Mouse (Mus musculus): ENCODE data around the gene Slc6a16. TPM values are rescaled to one million over a fixed set of nuclear protein-coding genes. Genes with fewer than 3 reads are reported as not detected.

The Slc6a16 gene
- polyA plus RNA-seq, 1 experiment from 2014 or later, result not detected

- TF ChIP-seq EP300 (IDR thresholded peaks at IDR 0.05) (no peak), CTCF (IDR thresholded peaks at IDR 0.05) (no peak)
- DNase-seq (ENCODE audit: low spot score) (no peak), ATAC-seq (no peak)
- Histone ChIP-seq H3K27ac (ENCODE audit: low read length) (no peak overlapping the region), H3K36me3 (ENCODE audit: insufficient read depth, low read length) (no peaks in the 10 kb centered on the region), H3K27me3 (replicated peaks; ENCODE audit: insufficient read depth, low read length) (no peaks in the 10 kb centered on the region), H3K4me3 (ENCODE audit: low read depth, low read length) (no peak overlapping the region), H3K9me3 (ENCODE audit: low read length) (no peaks in the 10 kb centered on the region), H3K4me1 (ENCODE audit: insufficient read depth, low read depth, low read length) (no peaks in the 10 kb centered on the region), H3K9ac (replicated peaks; ENCODE audit: low read depth) (no peak overlapping the region), H3K4me2 (replicated peaks; ENCODE audit: low read depth, low read length) (no peak overlapping the region)
- WGBS, result 65% methylated on average over 10 of the region's 10 CpGs
These were observed 32.0 kb downstream of the Slc6a16 start for GRCm38 (mm10) chr7:45272786-45273412.

- 87% methylated on average over 8 of the region's 8 CpGs for WGBS
These were observed 32.8 kb downstream of the Slc6a16 start for GRCm38 (mm10) chr7:45273672-45274071.

DNA sequence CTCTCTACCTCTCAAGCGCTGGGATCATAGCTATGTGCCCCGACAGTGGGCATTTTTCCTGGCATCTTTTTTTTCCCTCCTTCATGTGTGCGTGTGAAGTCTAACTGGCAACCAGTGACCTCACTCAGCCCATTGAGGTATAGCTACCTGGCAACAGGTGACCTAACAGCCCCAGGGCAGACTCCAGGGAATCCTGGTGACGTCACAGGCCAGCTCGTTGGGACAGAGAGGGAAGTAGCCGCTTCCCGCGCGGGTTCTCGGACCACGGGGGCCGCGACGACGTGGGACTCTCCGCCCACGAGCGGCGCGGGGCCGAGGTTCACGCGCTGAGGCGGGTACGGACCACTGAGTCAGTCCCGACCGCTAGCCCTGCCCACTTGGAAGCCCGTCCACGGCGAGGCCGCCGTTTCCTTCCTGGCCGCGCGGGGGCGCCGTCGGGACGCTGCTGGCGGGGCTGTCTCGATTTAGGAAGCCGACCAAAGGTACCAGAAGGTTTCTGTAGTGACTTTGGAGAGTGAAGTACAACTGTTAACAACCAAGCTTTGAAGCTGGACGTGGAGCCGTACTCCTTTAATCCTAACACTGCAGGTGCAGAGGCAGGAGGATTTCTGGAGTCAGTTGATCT, 36.4 kb downstream of the Slc6a16 start, which contains the start of gene Slc6a21:
TSS of gene Slc6a21 (plus strand) at position 378 of the 625 bp plus-strand sequence.
- H3K27me3 ChIP-seq (replicated peaks; ENCODE audit: insufficient read depth, low read length), result no peaks in the 10 kb centered on the region
- H3K4me2 ChIP-seq (replicated peaks; ENCODE audit: low read depth, low read length), result peak within 1 kb of the TSS; percentile 81
- no peak within 1 kb of the TSS for H3K27ac ChIP-seq (ENCODE audit: low read length)
- ATAC-seq (peak; percentile 91), DNase-seq (ENCODE audit: low spot score) (peak; percentile 84)
- peak within 1 kb of the TSS; percentile 47 for H3K4me3 ChIP-seq (ENCODE audit: low read depth, low read length)
- TF ChIP-seq EP300 (IDR thresholded peaks at IDR 0.05) (no peak), CTCF (IDR thresholded peaks at IDR 0.05) (peak; percentile 93)
- H3K4me1 ChIP-seq (ENCODE audit: insufficient read depth, low read depth, low read length), result no peaks in the 10 kb centered on the region
- H3K9me3 ChIP-seq (ENCODE audit: low read length), result no peaks in the 10 kb centered on the region
- WGBS, result 6% methylated on average over 44 of the region's 44 CpGs
- H3K36me3 ChIP-seq (ENCODE audit: insufficient read depth, low read length), result no peaks in the 10 kb centered on the region
- H3K9ac ChIP-seq (replicated peaks; ENCODE audit: low read depth), result no peak within 1 kb of the TSS

More at GRCm38 (mm10) chr7:45273672-45274071, 32.8 kb downstream of the Slc6a16 start:
- no peaks in the 10 kb centered on the region for H3K4me1 ChIP-seq (ENCODE audit: insufficient read depth, low read depth, low read length)
- no peaks in the 10 kb centered on the region for H3K9me3 ChIP-seq (ENCODE audit: low read length)
- no peak for DNase-seq (ENCODE audit: low spot score)
- H3K27me3 ChIP-seq (replicated peaks; ENCODE audit: insufficient read depth, low read length), result no peaks in the 10 kb centered on the region
- ATAC-seq, result no peak
- no peak overlapping the region for H3K27ac ChIP-seq (ENCODE audit: low read length)
- H3K9ac ChIP-seq (replicated peaks; ENCODE audit: low read depth), result no peak overlapping the region
- no peak overlapping the region for H3K4me3 ChIP-seq (ENCODE audit: low read depth, low read length)
- H3K4me2 ChIP-seq (replicated peaks; ENCODE audit: low read depth, low read length), result no peak overlapping the region
- TF ChIP-seq EP300 (IDR thresholded peaks at IDR 0.05) (no peak), CTCF (IDR thresholded peaks at IDR 0.05) (no peak)
- no peaks in the 10 kb centered on the region for H3K36me3 ChIP-seq (ENCODE audit: insufficient read depth, low read length)

DNA sequence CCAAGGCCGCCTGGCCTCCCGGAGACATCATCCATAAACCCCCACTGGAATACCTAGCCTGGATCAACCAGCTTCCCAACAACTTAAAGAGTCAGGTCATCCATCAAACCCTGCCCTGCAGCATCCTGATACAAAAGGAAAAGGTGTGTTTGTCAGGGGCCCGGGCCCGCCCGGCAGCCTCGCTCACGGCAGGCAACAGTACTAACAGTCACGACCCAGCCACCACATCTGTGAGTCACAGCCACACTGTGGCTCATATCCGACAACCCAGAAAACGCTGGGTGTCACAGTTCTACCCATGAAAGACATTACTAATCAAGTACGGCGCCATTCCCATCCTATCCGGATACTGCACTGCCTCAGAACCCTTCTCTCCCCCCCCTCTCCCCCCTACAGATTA, 45.6 kb downstream of the Slc6a16 start:
- Histone ChIP-seq H3K9ac (replicated peaks; ENCODE audit: low read depth) (no peak overlapping the region), H3K27ac (ENCODE audit: low read length) (no peak overlapping the region), H3K4me2 (replicated peaks; ENCODE audit: low read depth, low read length) (no peak overlapping the region), H3K9me3 (ENCODE audit: low read length) (no peaks in the 10 kb centered on the region), H3K36me3 (ENCODE audit: insufficient read depth, low read length) (no peaks in the 10 kb centered on the region), H3K4me1 (ENCODE audit: insufficient read depth, low read depth, low read length) (no peaks in the 10 kb centered on the region), H3K4me3 (ENCODE audit: low read depth, low read length) (no peak overlapping the region), H3K27me3 (replicated peaks; ENCODE audit: insufficient read depth, low read length) (no peaks in the 10 kb centered on the region)
- TF ChIP-seq EP300 (IDR thresholded peaks at IDR 0.05), result no peak
- no peak for TF ChIP-seq CTCF (IDR thresholded peaks at IDR 0.05)
- 57% methylated on average over 13 of the region's 13 CpGs for WGBS
- ATAC-seq (no peak), DNase-seq (ENCODE audit: low spot score) (no peak)

DNA sequence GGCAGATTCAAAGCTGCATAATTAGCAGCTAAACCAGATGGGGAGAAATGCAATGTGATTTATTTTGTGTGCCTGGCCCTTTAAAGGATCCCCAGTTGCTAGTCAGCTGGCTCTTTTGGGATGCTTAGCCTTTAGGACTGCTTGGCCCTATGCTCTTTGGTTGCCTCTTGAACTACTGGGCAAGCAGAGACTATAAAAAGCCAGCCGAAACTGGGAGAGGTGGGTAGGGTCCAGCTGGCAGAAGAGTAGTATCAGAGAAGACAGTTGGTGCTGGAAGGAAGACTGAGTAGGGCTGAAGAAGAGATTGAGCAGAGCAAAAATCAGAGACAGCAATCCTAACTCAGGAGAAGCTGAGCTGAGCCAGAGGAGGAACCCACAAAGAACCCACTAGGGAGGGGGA, 55.7 kb downstream of the Slc6a16 start:
- Histone ChIP-seq H3K4me1 (ENCODE audit: insufficient read depth, low read depth, low read length) (no peaks in the 10 kb centered on the region), H3K27ac (ENCODE audit: low read length) (no peak overlapping the region), H3K9ac (replicated peaks; ENCODE audit: low read depth) (no peak overlapping the region), H3K27me3 (replicated peaks; ENCODE audit: insufficient read depth, low read length) (no peaks in the 10 kb centered on the region), H3K4me2 (replicated peaks; ENCODE audit: low read depth, low read length) (no peak overlapping the region), H3K4me3 (ENCODE audit: low read depth, low read length) (no peak overlapping the region), H3K36me3 (ENCODE audit: insufficient read depth, low read length) (no peaks in the 10 kb centered on the region), H3K9me3 (ENCODE audit: low read length) (no peaks in the 10 kb centered on the region)
- ATAC-seq (no peak), DNase-seq (ENCODE audit: low spot score) (no peak)
- no peak for TF ChIP-seq CTCF (IDR thresholded peaks at IDR 0.05)
- no peak for TF ChIP-seq EP300 (IDR thresholded peaks at IDR 0.05)
- 79% methylated on average over 1 of the region's 1 CpGs for WGBS

GRCm38 (mm10) chr7:45297563-45297962, 56.7 kb downstream of the Slc6a16 start:
- no peaks in the 10 kb centered on the region for H3K9me3 ChIP-seq (ENCODE audit: low read length)
- H3K36me3 ChIP-seq (ENCODE audit: insufficient read depth, low read length), result no peaks in the 10 kb centered on the region
- H3K27me3 ChIP-seq (replicated peaks; ENCODE audit: insufficient read depth, low read length), result no peaks in the 10 kb centered on the region
- TF ChIP-seq EP300 (IDR thresholded peaks at IDR 0.05) (no peak), CTCF (IDR thresholded peaks at IDR 0.05) (no peak)
- H3K4me2 ChIP-seq (replicated peaks; ENCODE audit: low read depth, low read length), result no peak overlapping the region
- H3K27ac ChIP-seq (ENCODE audit: low read length), result no peak overlapping the region
- H3K4me3 ChIP-seq (ENCODE audit: low read depth, low read length), result no peak overlapping the region
- no peak for ATAC-seq
- H3K9ac ChIP-seq (replicated peaks; ENCODE audit: low read depth), result no peak overlapping the region
- no peak for DNase-seq (ENCODE audit: low spot score)
- no peaks in the 10 kb centered on the region for H3K4me1 ChIP-seq (ENCODE audit: insufficient read depth, low read depth, low read length)
- WGBS, result 63% methylated on average over 3 of the region's 3 CpGs

All from lung, postnatal 0 days (tissue).